Mouse (Mus musculus): ENCODE data around the gene Ints14. TPM values are rescaled to one million over a fixed set of nuclear protein-coding genes. Genes with fewer than 3 reads are reported as not detected.
"Not testable (repeated sequence)": the region's sequence is repeated elsewhere in the genome, so short reads cannot be mapped to it uniquely, and the experiment has no call there.

Gene Ints14
- polyA plus RNA-seq, 1 experiment: 24.0 TPM

DNA sequence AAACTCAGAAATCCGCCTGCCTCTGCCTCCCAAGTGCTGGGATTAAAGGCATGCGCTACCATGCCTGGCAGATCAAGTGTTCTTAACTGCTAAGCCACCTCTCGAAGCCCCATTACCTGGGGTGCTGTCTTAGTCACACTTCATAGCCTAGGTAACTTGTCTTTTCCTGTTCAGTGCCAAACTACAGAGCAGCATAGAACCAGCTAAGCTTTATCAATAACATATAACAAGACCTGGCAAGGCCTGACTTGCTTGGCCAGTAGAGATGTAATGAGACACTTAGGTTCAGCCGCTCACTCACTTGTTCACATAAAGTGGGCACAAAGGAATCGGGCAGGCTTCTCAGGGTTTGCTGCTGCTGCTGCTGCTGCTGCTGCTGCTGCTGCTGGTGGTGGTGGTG lies 67.6 kb downstream of the Ints14 start:
- TF ChIP-seq POLR2A (IDR thresholded peaks at IDR 0.05; ENCODE audit: control insufficient read depth, extremely low read depth, insufficient read depth, low read length, poor library complexity): no peak
- TF ChIP-seq CTCF (IDR thresholded peaks at IDR 0.05; ENCODE audit: borderline replicate concordance, control insufficient read depth, extremely low read depth, insufficient read depth, low read length, poor library complexity): no peak
- H3K27me3 ChIP-seq (ENCODE audit: control insufficient read depth, insufficient read depth, low read length): no peaks in the 10 kb centered on the region
- peaks cover 7% of the 10 kb centered on the region; the same call in 1 of the 2 replicates for H3K4me1 ChIP-seq (replicated peaks; ENCODE audit: control insufficient read depth, insufficient read depth, low read length)
- WGBS: 96% methylated on average over 5 of the region's 5 CpGs
- no peak for DNase-seq
- no peak overlapping the region for H3K27ac ChIP-seq (ENCODE audit: control insufficient read depth, insufficient read depth, low read length)
- H3K36me3 ChIP-seq (ENCODE audit: control insufficient read depth, insufficient read depth, low read length): no peaks in the 10 kb centered on the region
- no peak overlapping the region for H3K4me3 ChIP-seq (ENCODE audit: control insufficient read depth, insufficient read depth, low read length)

DNA sequence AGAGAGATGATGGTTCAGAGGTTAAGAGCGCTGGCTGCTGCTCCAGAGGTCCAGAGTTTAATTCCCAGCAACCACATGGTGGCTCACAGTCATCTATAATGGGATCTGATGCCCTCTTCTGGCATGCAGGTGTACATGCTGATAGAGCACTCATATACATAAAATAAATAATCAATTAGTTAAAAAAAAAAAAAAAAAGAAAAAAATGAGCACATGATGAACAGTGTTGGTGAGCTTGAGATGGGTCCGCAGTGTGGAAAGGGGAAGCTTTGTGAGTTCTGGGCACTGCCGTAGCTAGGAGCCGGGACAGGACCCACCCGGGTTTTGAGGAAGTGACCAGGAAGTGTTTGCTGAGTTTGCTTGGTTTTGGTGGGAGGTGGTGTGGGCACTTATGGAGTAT lies 70.7 kb downstream of the Ints14 start:
- not testable (repeated sequence) for H3K4me3 ChIP-seq (ENCODE audit: control insufficient read depth, insufficient read depth, low read length); H3K4me1 ChIP-seq (replicated peaks; ENCODE audit: control insufficient read depth, insufficient read depth, low read length); H3K27me3 ChIP-seq (ENCODE audit: control insufficient read depth, insufficient read depth, low read length); H3K27ac ChIP-seq (ENCODE audit: control insufficient read depth, insufficient read depth, low read length); H3K36me3 ChIP-seq (ENCODE audit: control insufficient read depth, insufficient read depth, low read length)
- 28% methylated on average over 5 of the region's 5 CpGs for WGBS
- peak; percentile 3 for DNase-seq

DNA sequence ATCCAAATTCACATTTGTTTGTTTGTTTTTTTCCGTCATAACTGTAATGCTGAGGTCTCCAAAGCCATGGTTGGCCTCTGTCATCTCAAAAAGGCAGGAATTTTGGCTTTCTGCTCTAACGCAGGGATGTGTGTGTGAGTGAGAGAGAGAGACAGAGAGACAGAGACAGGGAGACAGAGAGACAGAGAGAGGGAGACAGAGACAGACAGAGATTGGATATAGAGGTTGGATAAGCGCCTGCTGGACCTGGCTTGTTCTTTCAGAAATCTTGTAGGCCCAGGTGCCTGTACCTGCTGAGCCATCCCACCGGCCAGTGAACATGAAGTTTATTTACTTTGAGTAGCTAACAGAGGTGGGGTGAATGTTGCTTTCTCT lies 71.2 kb downstream of the Ints14 start:
- H3K4me3 ChIP-seq (ENCODE audit: control insufficient read depth, insufficient read depth, low read length): peak overlapping the region; percentile 12; the same call in 1 of the 2 replicates
- peak overlapping the region; percentile 42; the same call in 1 of the 2 replicates for H3K27ac ChIP-seq (ENCODE audit: control insufficient read depth, insufficient read depth, low read length)
- TF ChIP-seq POLR2A (IDR thresholded peaks at IDR 0.05; ENCODE audit: control insufficient read depth, extremely low read depth, insufficient read depth, low read length, poor library complexity): no peak
- no peak for TF ChIP-seq CTCF (IDR thresholded peaks at IDR 0.05; ENCODE audit: borderline replicate concordance, control insufficient read depth, extremely low read depth, insufficient read depth, low read length, poor library complexity)
- peaks cover 7% of the 10 kb centered on the region; the same call in 1 of the 2 replicates for H3K4me1 ChIP-seq (replicated peaks; ENCODE audit: control insufficient read depth, insufficient read depth, low read length)
- H3K36me3 ChIP-seq (ENCODE audit: control insufficient read depth, insufficient read depth, low read length): peaks cover 3% of the 10 kb centered on the region; the same call in 1 of the 2 replicates
- DNase-seq: no peak
- 29% methylated on average over 4 of the region's 4 CpGs for WGBS
- no peaks in the 10 kb centered on the region for H3K27me3 ChIP-seq (ENCODE audit: control insufficient read depth, insufficient read depth, low read length)

DNA sequence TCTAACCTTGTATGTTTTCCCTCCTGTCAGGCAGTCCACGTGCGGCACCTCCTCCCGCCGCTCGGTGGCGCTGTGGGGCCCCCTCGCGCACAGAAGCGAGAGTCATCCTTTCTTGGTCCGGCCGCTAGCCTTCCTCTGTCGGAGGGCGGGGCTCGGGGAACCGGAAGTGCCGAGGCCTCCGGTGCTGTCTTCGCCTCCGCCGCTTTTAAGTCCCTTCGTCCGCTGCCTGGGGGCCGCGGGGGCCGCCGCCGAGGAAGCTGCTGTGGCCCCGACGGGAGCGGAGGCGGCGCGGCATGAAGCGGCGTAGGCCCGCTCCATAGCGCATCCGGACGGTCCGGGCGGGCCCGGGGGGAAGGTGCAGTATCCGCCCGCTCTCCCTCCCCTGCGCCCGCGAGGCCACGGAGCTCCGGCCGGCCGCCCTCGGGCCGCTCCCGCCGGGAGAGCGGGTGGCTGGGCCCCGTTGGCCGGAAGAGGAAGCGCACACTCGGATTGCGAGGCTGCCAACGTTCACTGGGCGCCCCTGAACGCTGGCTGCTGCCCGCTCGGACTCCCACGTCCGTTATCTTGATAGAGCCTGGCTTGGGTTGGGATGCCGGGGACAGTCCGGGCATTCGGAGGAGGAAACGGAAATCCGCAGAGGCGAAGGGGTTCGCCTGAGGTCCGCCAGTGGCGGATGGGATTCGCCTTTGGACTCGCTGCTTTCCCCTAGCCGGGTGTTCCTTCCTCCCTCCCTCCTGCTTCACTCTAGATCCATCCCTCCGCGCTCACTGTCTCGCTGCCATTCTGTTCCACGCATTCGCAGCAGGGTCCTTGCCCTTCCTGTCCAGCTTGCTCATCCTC lies 71.8 kb downstream of the Ints14 start, which contains the start of gene Dpp8:
Gene Dpp8 (plus strand): TSS at position 146 of the 840 bp plus-strand sequence.
- Histone ChIP-seq H3K27me3 (ENCODE audit: control insufficient read depth, insufficient read depth, low read length) (no peaks in the 10 kb centered on the region), H3K27ac (ENCODE audit: control insufficient read depth, insufficient read depth, low read length) (peak within 1 kb of the TSS; percentile 42; the same call in 1 of the 2 replicates), H3K4me3 (ENCODE audit: control insufficient read depth, insufficient read depth, low read length) (peak within 1 kb of the TSS; percentile 81), H3K4me1 (replicated peaks; ENCODE audit: control insufficient read depth, insufficient read depth, low read length) (peaks cover 7% of the 10 kb centered on the region; the same call in 1 of the 2 replicates), H3K36me3 (ENCODE audit: control insufficient read depth, insufficient read depth, low read length) (peaks cover 5% of the 10 kb centered on the region; the same call in 1 of the 2 replicates)
- DNase-seq: peak; percentile 93
- WGBS: under 1% methylated on average over 83 of the region's 85 CpGs
- TF ChIP-seq CTCF (IDR thresholded peaks at IDR 0.05; ENCODE audit: borderline replicate concordance, control insufficient read depth, extremely low read depth, insufficient read depth, low read length, poor library complexity): peak; percentile 97
- peak; percentile 42; the same call in 1 of the 2 replicates for TF ChIP-seq POLR2A (IDR thresholded peaks at IDR 0.05; ENCODE audit: control insufficient read depth, extremely low read depth, insufficient read depth, low read length, poor library complexity)

DNA sequence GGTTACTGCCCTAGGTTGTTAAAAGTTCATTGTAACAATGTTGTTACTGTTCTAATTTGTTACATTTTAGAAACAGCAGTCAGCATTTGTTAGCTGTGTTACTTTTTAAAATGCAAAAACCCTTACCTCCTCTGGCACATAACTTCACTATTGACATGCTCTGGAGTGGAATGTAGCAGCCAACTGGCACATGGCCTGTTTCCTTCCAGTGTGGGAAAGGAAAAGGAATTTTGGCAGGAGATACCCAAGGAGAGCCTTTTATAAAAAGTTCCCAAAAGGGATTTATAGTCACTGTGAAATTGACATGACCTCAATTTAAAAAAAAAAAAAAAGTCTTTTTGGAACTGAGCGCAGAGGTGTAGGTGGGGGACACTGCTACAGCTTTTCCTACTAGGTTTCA lies 75.8 kb downstream of the Ints14 start:
- peaks cover 41% of the 10 kb centered on the region for H3K36me3 ChIP-seq (ENCODE audit: control insufficient read depth, insufficient read depth, low read length)

More for the DNA sequence above, 75.8 kb downstream of the Ints14 start:
- no peak for DNase-seq
- Histone ChIP-seq H3K27ac (ENCODE audit: control insufficient read depth, insufficient read depth, low read length) (no peak overlapping the region), H3K27me3 (ENCODE audit: control insufficient read depth, insufficient read depth, low read length) (no peaks in the 10 kb centered on the region), H3K4me1 (replicated peaks; ENCODE audit: control insufficient read depth, insufficient read depth, low read length) (peaks cover 7% of the 10 kb centered on the region; the same call in 1 of the 2 replicates), H3K4me3 (ENCODE audit: control insufficient read depth, insufficient read depth, low read length) (no peak overlapping the region)
- WGBS: 94% methylated on average over 1 of the region's 1 CpGs
- no peak for TF ChIP-seq POLR2A (IDR thresholded peaks at IDR 0.05; ENCODE audit: control insufficient read depth, extremely low read depth, insufficient read depth, low read length, poor library complexity)
- TF ChIP-seq CTCF (IDR thresholded peaks at IDR 0.05; ENCODE audit: borderline replicate concordance, control insufficient read depth, extremely low read depth, insufficient read depth, low read length, poor library complexity): no peak

Other genes with a start within 250 kb of the Ints14 start
- gene Rab11a, start 223.1 kb upstream of the Ints14 start, polyA plus RNA-seq (2012; rRNA removed): 50.1 and 60.1 TPM in 2 replicates
- 10.9 and 12.3 TPM in 2 replicates for gene Dennd4a, start 149.6 kb upstream of the Ints14 start, polyA plus RNA-seq (2012; rRNA removed)
- gene Slc24a1, start 9.3 kb upstream of the Ints14 start, polyA plus RNA-seq (2012; rRNA removed): 0.05 TPM in 1 of 2 replicates, not detected in the other
- gene Hacd3, start 60.8 kb downstream of the Ints14 start, polyA plus RNA-seq (2012; rRNA removed): 32.5 and 35.3 TPM in 2 replicates
- gene Dpp8, start 71.5 kb downstream of the Ints14 start, polyA plus RNA-seq (2012; rRNA removed): 73.8 and 77.6 TPM in 2 replicates
- 8.9 and 11.7 TPM in 2 replicates for gene Igdcc4, start 140.6 kb downstream of the Ints14 start, polyA plus RNA-seq (2012; rRNA removed)
- gene Igdcc3, start 180.3 kb downstream of the Ints14 start, polyA plus RNA-seq (2012; rRNA removed): 0.07 and 0.13 TPM in 2 replicates
- gene Parp16, start 234.4 kb downstream of the Ints14 start, polyA plus RNA-seq (2012; rRNA removed): 9.3 and 17.1 TPM in 2 replicates

Data from thymus, adult 2 months (tissue).